Mouse (Mus musculus): ENCODE results near the gene Phf14. TPM values are rescaled to one million over a fixed set of nuclear protein-coding genes. Genes with fewer than 3 reads are reported as not detected.

Phf14 gene
- polyA plus RNA-seq, 1 experiment from 2014 or later = 21.7 TPM

DNA sequence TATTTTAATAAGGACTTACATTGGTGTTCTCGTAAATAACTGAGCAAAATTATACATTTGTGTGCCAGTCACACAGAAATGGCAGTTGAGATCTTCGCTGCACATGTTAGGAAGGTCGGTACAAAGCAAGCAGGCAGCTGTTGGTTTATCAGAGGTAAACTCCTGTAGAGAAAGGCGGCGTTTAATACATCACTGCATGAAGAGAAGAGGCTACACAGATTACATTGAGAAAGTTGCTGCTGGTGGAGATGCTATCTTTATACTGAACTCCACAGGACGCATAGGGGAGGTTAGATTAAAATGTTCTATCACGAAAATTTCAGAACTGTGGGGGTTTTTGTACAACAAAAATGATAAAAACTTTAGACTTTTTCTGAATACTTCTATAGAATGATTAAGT lies 52.6 kb downstream of the Phf14 start:
- H3K27ac ChIP-seq (ENCODE audit: low read depth) = no peak overlapping the region
- no peaks in the 10 kb centered on the region for H3K9me3 ChIP-seq (ENCODE audit: low read length)
- DNase-seq (no peak), ATAC-seq (no peak)
- no peak overlapping the region for H3K4me3 ChIP-seq (ENCODE audit: low read depth, low read length)
- WGBS (ENCODE audit: insufficient replicate concordance) = 62% methylated on average over 7 of the region's 7 CpGs
- peaks cover 9% of the 10 kb centered on the region; the same call in 1 of the 2 replicates for H3K36me3 ChIP-seq (replicated peaks; ENCODE audit: insufficient read depth, low read length)
- H3K4me1 ChIP-seq (ENCODE audit: insufficient read depth) = no peaks in the 10 kb centered on the region
- no peaks in the 10 kb centered on the region for H3K27me3 ChIP-seq (ENCODE audit: insufficient read depth, low read length)
- no peak; the same call in 1 of the 2 replicates for TF ChIP-seq EP300 (IDR thresholded peaks at IDR 0.05; ENCODE audit: low read depth)
- no peak overlapping the region for H3K9ac ChIP-seq (replicated peaks)
- no peak overlapping the region for H3K4me2 ChIP-seq (ENCODE audit: low read depth, low read length)

DNA sequence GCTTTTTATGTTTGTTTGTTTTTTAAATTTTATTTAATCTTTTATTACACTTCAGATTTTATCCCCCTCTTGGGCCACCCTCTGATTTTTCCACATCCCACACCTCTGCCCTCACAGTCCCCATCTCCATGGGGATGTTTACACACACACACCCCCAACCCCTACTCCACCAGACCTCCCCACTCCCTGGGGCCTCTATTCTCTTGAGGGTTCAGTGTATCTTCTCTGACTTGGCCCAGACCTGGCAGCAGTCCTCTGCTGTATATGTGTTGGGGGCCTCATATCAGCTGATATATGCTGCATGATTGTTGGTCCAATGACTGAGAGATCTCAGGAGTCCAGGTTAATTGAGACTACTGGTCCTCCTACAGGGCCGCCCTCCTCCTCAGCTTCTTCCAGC lies 86.2 kb downstream of the Phf14 start:
- TF ChIP-seq CTCF (IDR thresholded peaks at IDR 0.05; ENCODE audit: low read depth) (no peak), EP300 (IDR thresholded peaks at IDR 0.05; ENCODE audit: low read depth) (no peak)
- Histone ChIP-seq H3K4me2 (ENCODE audit: low read depth, low read length) (no peak overlapping the region), H3K9ac (replicated peaks) (no peak overlapping the region), H3K27ac (ENCODE audit: low read depth) (no peak overlapping the region), H3K4me3 (ENCODE audit: low read depth, low read length) (no peak overlapping the region), H3K36me3 (replicated peaks; ENCODE audit: insufficient read depth, low read length) (peaks cover 13% of the 10 kb centered on the region), H3K27me3 (ENCODE audit: insufficient read depth, low read length) (no peaks in the 10 kb centered on the region), H3K9me3 (ENCODE audit: low read length) (no peaks in the 10 kb centered on the region), H3K4me1 (ENCODE audit: insufficient read depth) (no peaks in the 10 kb centered on the region)
- 87% methylated on average over 1 of the region's 1 CpGs for WGBS (ENCODE audit: insufficient replicate concordance)
- ATAC-seq (no peak), DNase-seq (no peak)

DNA sequence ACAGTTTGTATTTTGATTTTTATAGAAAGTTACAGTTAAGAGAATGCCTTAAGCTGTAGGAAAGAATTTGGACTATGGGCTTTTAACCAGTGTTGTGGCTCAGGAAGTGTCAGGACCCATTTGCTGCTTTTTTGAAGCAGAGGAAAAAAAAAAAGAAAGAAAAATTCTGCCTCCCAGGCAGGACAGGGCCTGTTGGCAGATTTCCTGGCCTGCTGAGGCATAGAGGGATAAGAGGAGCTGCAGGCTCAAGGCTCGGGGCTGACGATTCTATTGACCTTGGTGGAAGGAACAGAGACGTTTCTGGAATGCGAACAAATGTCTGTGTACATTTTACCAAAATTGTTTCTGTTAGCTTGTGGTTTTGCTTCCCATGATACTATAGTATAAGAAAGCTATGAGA lies 91.0 kb downstream of the Phf14 start:
- no peak overlapping the region for H3K4me3 ChIP-seq (ENCODE audit: low read depth, low read length)
- H3K9ac ChIP-seq (replicated peaks) = no peak overlapping the region
- no peak for TF ChIP-seq EP300 (IDR thresholded peaks at IDR 0.05; ENCODE audit: low read depth)
- no peak for TF ChIP-seq CTCF (IDR thresholded peaks at IDR 0.05; ENCODE audit: low read depth)
- DNase-seq (no peak), ATAC-seq (no peak)
- whole genome bisulfite sequencing (ENCODE audit: insufficient replicate concordance) = 72% methylated on average over 4 of the region's 4 CpGs
- no peak overlapping the region for H3K27ac ChIP-seq (ENCODE audit: low read depth)
- H3K9me3 ChIP-seq (ENCODE audit: low read length) = no peaks in the 10 kb centered on the region
- peaks cover 24% of the 10 kb centered on the region for H3K36me3 ChIP-seq (replicated peaks; ENCODE audit: insufficient read depth, low read length)
- H3K4me1 ChIP-seq (ENCODE audit: insufficient read depth) = no peaks in the 10 kb centered on the region
- H3K27me3 ChIP-seq (ENCODE audit: insufficient read depth, low read length) = no peaks in the 10 kb centered on the region
- no peak overlapping the region for H3K4me2 ChIP-seq (ENCODE audit: low read depth, low read length)

- ATAC-seq (no peak), DNase-seq (no peak)
- no peak overlapping the region for H3K4me2 ChIP-seq (ENCODE audit: low read depth, low read length)
- no peaks in the 10 kb centered on the region for H3K27me3 ChIP-seq (ENCODE audit: insufficient read depth, low read length)
- H3K36me3 ChIP-seq (replicated peaks; ENCODE audit: insufficient read depth, low read length) = peaks cover 24% of the 10 kb centered on the region
- no peak overlapping the region for H3K9ac ChIP-seq (replicated peaks)
- H3K27ac ChIP-seq (ENCODE audit: low read depth) = no peak overlapping the region
- H3K4me1 ChIP-seq (ENCODE audit: insufficient read depth) = no peaks in the 10 kb centered on the region
- 88% methylated on average over 1 of the region's 1 CpGs for WGBS (ENCODE audit: insufficient replicate concordance)
- no peak for TF ChIP-seq EP300 (IDR thresholded peaks at IDR 0.05; ENCODE audit: low read depth)
- no peak for TF ChIP-seq CTCF (IDR thresholded peaks at IDR 0.05; ENCODE audit: low read depth)
- no peaks in the 10 kb centered on the region for H3K9me3 ChIP-seq (ENCODE audit: low read length)
- no peak overlapping the region for H3K4me3 ChIP-seq (ENCODE audit: low read depth, low read length)
Observed at GRCm38 (mm10) chr6:11999506-11999905, 91.9 kb downstream of the Phf14 start.

DNA sequence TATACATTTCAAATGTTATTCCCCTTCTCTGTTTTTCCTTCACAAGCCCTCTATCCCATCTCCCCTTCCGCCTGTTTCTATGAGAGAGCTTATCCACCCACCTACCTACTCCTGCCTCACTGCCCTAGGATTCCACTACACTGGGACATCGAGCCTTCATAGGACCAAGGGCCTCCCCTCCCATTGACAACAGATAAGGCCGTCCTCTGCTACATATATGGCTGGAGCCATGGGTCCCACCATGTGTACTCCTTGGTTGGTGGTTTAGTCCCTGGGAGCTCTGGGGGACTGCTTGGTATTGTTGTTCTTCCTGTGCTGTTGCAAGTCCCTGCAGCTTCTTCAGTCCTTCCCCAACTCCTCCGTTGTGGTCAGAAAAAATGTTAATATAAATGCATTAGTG lies 97.8 kb downstream of the Phf14 start:
- no peak for ATAC-seq
- 69% methylated on average over 4 of the region's 4 CpGs for WGBS (ENCODE audit: insufficient replicate concordance)
- TF ChIP-seq CTCF (IDR thresholded peaks at IDR 0.05; ENCODE audit: low read depth) (no peak), EP300 (IDR thresholded peaks at IDR 0.05; ENCODE audit: low read depth) (no peak)
- Histone ChIP-seq H3K27ac (ENCODE audit: low read depth) (no peak overlapping the region), H3K27me3 (ENCODE audit: insufficient read depth, low read length) (no peaks in the 10 kb centered on the region), H3K4me3 (ENCODE audit: low read depth, low read length) (no peak overlapping the region), H3K9ac (replicated peaks) (no peak overlapping the region), H3K36me3 (replicated peaks; ENCODE audit: insufficient read depth, low read length) (peaks cover 10% of the 10 kb centered on the region), H3K4me1 (ENCODE audit: insufficient read depth) (no peaks in the 10 kb centered on the region), H3K9me3 (ENCODE audit: low read length) (no peaks in the 10 kb centered on the region), H3K4me2 (ENCODE audit: low read depth, low read length) (no peak overlapping the region)
- no peak for DNase-seq

DNA sequence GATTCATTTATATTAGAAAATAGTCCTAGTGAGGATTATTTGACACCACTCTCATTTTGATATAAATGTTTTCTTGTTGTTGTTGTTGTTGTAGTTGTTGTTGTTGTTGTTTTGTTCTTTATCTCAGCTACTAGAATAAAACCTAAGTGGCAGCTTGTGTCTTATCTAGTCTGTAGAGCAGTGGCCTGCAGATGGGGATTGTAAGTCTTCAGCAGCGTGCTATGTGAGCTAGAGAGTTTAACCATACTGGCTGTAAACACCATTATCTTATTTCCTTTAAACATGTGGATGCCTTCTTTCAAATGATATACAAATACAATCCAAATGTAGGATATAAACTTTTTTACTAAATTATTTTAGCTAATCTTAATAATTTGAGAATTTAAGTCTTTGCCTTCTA lies 98.4 kb downstream of the Phf14 start:
- Histone ChIP-seq H3K36me3 (replicated peaks; ENCODE audit: insufficient read depth, low read length) (peaks cover 10% of the 10 kb centered on the region), H3K4me3 (ENCODE audit: low read depth, low read length) (no peak overlapping the region), H3K9me3 (ENCODE audit: low read length) (no peaks in the 10 kb centered on the region), H3K4me1 (ENCODE audit: insufficient read depth) (no peaks in the 10 kb centered on the region), H3K4me2 (ENCODE audit: low read depth, low read length) (no peak overlapping the region), H3K9ac (replicated peaks) (no peak overlapping the region), H3K27ac (ENCODE audit: low read depth) (no peak overlapping the region), H3K27me3 (ENCODE audit: insufficient read depth, low read length) (no peaks in the 10 kb centered on the region)
- TF ChIP-seq EP300 (IDR thresholded peaks at IDR 0.05; ENCODE audit: low read depth) (no peak), CTCF (IDR thresholded peaks at IDR 0.05; ENCODE audit: low read depth) (no peak)
- WGBS (ENCODE audit: insufficient replicate concordance) = 69% methylated on average over 1 of the region's 1 CpGs
- DNase-seq (no peak), ATAC-seq (no peak)

- no peaks in the 10 kb centered on the region for H3K9me3 ChIP-seq (ENCODE audit: low read length)
- H3K4me2 ChIP-seq (ENCODE audit: low read depth, low read length) = no peak overlapping the region
- H3K9ac ChIP-seq (replicated peaks) = no peak overlapping the region
- no peaks in the 10 kb centered on the region for H3K4me1 ChIP-seq (ENCODE audit: insufficient read depth)
- WGBS (ENCODE audit: insufficient replicate concordance) = 77% methylated on average over 5 of the region's 5 CpGs
- DNase-seq = no peak
- no peaks in the 10 kb centered on the region for H3K27me3 ChIP-seq (ENCODE audit: insufficient read depth, low read length)
- H3K4me3 ChIP-seq (ENCODE audit: low read depth, low read length) = no peak overlapping the region
- TF ChIP-seq EP300 (IDR thresholded peaks at IDR 0.05; ENCODE audit: low read depth) (no peak), CTCF (IDR thresholded peaks at IDR 0.05; ENCODE audit: low read depth) (no peak)
- H3K36me3 ChIP-seq (replicated peaks; ENCODE audit: insufficient read depth, low read length) = peaks cover 2% of the 10 kb centered on the region; the same call in 1 of the 2 replicates
- ATAC-seq = no peak
- no peak overlapping the region for H3K27ac ChIP-seq (ENCODE audit: low read depth)
Observed at GRCm38 (mm10) chr6:12012103-12012502, 104.5 kb downstream of the Phf14 start.

Data from liver, postnatal 0 days (tissue).